Mouse (Mus musculus) neutrophil, adult 5-6 weeks (primary cell): ENCODE data around the gene Rapgef2. TPM values are rescaled to one million over a fixed set of nuclear protein-coding genes. Genes with fewer than 3 reads are reported as not detected.
A peak's percentile ranks its signal among the peaks of the same experiment; 100 is the strongest.
"Not testable (repeated sequence)": the region's sequence is repeated elsewhere in the genome, so short reads cannot be mapped to it uniquely, and the experiment has no call there.

ENCODE experiments used
- ATAC-seq: fragments of 151-379, 151-347 bp; 2 replicates; pipeline ENCODE4 v1.8.0; 2017; ENCODE audit warnings: mild to moderate bottlenecking, moderate TSS enrichment; ENCODE audit not compliant: insufficient number of reproducible peaks, poor library complexity, low FRiP score, severe bottlenecking; ENCODE audit errors: extremely low read depth
- total RNA-seq: library from RNA; stranded (forward); fragments of 200-1000 nt; gene quantifications from 2 replicates; pipeline ENCODE4 v1.2.3, GENCODE M21; 2017

Gene Rapgef2
- total RNA-seq, 1 experiment from 2014 or later, result 28.7 TPM

DNA sequence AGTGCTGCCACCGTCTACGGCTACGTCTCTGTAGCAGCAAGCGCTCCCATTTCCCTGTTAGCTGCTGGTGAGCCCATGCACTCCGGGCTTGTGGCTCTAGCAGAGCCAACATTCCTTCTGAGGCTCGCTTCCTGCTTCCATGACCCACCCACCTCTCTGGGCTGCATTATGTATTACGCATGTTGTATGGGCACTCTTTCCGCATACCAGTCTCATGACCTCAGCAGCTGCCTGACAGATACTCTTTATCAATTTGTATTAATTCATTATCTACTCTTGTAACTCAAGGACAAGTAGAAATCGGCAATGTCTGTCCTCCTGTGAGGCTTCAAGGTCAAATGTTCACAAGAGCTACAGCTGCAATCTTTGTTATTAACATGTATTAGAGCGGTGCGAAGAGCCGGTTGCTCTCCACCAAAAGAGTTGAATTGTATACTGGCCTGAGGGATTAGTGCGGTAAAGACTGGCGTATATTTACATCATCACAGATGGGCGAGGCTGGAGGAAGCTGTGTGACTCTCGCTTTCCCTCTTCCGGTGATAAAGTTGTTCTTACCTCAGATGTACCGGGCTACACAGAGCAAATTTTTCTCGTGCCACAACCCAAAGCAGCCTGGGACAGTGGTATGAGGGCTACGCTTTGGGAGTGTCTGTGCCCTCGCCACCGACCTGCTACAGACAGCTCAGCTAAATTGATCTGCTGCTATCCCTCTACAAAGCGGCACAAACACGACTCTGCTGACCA, 104.9 kb downstream of the Rapgef2 start:
- ATAC-seq, result peak; percentile 30; the same call in 1 of the 2 replicates

DNA sequence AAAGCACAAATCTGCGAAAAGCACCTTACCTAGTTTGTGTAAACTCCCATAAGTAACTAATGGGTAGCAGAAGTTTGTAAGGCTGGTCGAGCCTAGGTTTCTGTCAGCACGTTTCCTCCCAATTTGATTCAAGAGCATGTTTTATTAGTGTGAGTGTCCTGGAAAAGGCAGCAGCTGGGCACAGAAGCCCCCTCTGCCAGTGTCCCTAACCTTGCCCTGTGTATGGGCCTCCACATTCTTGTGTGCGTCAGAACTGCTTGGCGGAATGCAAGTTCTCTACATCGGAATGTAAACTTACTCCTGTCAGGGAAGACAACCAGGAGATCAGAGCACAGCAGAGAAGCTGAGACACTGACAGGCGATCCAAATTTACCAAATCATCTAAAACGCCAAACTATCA, 106.2 kb downstream of the Rapgef2 start:
- ATAC-seq, result no peak

DNA sequence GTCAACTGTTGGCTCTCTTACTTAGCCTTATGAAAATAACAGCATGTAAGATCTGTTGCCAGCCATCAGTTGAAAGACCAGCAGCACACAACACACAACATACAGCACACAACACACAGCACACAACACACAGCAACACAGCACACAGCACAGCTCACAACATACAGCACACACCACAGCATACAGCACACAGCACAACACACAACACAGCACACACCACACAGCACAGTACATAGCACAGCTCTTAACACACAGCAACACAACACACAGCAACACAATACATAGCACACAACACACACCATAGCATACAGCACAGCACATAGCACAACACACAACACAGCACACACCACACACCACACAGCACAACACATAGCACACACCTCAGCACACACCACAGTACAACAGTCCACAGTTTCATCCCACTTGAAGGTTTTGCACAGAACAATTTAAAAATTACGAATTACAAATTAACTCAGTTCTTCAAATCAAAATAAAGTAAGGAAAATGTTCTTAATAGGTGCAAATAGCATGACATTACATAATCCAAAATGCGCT, 106.7 kb downstream of the Rapgef2 start:
- no peak for ATAC-seq

DNA sequence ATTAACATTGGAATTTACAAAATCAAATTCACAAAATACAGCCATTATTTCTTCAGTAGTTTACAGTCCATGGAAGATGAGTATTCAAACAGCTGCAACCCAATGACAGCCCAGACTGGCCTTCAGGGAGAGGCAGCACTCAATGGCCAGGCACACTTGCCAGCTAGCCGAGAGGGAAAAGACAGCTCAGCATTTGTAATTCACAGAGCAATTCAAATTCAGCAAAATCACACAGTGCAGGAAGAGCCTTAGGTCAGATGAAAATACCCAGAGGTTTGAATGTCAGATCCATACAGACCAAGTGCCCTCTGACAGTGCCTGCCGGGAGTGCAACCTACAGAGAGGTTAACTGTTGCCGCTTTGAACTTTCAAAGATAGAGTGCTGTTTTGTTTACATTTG, 107.6 kb downstream of the Rapgef2 start:
- no peak for ATAC-seq

DNA sequence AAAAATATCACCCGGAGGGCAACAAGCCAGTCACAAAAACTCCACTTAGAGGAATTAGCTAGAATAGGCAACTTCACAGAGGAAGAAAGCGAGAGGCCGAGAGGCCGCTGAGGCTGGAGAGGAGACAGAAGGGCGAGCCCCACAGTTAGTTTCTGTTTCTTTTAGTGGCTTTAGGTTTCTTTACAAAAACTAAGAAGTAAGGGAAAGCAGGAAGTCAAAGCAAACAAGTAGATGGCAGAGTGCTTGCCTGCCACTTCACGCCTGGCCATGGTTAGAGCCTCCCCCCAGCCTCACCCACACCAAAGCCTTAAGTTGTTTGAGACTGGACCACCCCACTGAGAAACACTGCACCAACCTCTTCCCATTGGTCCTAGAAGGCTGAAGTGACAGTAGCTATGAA, 108.2 kb downstream of the Rapgef2 start:
- ATAC-seq, result peak; percentile 69

DNA sequence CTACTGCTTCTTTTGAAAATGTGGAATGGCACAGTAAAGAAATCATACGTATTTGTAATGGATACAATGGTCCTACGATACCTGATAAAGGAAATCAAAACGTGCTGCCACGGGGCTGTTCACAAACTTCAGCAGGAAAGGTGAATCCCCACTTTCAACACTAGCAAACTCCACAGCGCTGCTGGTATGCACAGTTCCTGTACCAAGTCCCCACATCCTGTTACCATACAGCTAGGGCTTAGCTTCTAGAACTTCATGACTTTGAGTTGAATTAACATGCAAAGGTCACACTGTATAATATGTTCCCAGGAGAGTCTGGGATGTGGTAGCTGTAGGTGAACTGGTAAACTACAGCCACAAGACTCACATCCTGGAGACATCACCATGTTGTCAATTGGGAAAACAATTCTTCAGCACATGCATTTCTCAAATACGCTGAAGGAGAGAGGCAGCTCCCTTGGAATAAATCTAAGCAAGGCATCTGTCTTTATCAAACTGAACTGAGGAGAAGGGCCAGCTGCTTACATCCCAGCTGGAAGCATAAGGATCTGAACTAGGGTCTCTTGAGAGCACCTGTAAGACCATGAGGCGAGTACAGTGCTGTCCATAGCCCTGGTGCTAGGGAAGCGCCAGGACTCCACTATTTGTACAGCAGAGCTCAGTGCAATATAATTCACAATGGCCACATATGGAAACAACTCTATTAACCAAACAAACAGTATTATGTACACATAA, 109.0 kb downstream of the Rapgef2 start:
- ATAC-seq, result peak; percentile 62

DNA sequence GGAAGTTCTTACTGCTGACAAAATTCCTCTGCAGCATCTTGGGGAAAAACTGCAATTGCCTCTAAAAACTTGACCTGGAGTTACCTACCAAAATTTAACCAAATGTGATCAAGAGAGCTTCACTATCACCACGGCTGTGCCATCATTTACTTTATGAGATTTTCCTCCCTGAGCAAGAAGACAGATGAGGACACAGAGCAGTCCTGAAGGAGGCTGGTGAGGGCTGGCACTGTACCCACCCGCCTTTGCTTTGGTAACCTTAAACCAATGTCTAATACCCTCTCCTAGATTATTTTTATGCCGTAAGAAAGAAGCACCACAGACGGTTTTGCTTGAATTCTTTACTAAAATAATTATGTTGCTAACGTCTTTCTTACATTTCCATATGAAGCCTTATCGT, 112.1 kb downstream of the Rapgef2 start:
- ATAC-seq, result no peak

DNA sequence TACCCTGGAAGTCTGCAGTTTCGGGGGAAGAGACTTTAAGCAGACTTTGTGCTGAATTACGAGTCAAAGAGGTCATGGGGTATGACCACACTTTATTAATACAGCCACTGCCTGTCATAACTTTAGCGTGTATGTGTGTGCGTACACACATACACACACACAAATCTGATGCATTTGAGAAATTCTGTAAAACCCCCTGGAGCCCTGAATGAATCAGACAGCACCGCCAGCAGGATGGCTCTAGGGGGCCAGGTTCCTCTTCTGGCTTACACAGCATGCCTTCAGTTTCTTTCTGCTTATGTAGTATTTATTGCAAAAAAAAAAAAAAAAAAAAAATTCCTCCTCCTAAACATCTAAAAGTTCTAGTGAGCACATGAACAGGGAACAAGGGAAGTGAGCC, 113.0 kb downstream of the Rapgef2 start:
- ATAC-seq, result no peak

DNA sequence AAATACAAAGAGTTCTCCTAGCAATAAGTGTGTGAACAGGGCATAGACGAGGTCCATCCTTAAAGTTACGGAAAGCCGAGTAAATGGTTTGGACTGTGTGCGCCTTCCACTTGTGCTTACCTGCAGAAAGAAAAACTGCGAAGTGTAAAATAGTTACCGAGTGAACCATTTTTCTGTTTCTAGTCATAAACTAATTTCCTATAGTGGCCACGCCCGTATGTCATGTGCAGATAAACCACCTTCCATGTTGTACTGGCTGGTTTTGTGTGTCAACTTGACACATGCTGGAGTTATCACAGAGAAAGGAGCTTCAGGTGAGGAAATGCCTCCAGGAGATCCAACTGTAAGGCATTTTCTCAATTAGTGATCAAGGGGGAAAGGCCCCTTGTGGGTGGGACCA, 115.2 kb downstream of the Rapgef2 start:
- ATAC-seq, result not testable (repeated sequence)

DNA sequence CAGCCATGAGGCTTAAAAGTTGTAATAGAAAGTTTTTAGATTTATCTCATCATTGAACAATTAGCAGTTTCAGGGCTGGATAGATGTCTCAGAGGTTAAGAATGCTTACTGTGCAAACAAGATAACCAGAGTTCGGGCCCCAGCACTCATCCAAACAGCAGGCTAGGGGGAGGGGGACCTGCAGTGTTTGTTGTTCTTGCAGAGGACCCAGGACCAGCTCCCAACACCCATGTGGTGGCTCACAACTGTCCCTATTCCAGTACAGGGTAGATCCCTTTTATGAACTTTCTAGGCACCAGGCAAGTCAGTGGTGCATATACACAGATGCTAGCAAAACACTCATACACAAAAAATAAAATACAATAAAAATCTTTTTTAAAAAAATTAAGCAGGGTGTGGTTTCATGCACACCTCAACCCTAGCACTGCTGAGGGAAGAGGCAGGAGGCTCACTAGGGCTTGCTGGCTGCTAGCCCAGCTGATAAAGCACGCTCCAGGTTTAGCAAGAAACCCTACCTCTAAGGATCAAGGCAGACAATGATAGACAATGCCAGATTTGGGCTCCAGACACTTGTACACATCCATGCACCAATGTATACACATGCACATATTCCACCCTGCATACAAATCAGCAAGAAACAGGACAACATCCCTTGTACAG, 118.0 kb downstream of the Rapgef2 start:
- no peak for ATAC-seq

DNA sequence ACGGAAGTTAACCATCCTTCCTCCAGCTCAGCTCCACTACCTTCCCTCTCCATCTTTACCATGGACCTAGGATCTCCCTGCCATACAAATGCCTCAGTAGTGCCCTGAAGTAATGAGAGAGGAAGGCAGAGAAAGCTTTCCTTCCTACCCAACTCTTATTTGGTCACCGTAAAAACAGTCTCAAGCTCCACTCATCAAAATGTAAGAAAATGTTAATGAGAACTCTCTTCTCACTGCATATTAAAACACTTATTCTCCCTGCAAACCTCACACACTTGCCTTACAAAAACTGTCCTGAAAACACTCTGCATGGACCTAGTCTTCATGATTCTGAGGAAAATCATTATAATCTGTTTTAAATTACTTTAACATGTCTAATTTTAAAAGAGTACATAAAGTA, 118.7 kb downstream of the Rapgef2 start:
- no peak for ATAC-seq

DNA sequence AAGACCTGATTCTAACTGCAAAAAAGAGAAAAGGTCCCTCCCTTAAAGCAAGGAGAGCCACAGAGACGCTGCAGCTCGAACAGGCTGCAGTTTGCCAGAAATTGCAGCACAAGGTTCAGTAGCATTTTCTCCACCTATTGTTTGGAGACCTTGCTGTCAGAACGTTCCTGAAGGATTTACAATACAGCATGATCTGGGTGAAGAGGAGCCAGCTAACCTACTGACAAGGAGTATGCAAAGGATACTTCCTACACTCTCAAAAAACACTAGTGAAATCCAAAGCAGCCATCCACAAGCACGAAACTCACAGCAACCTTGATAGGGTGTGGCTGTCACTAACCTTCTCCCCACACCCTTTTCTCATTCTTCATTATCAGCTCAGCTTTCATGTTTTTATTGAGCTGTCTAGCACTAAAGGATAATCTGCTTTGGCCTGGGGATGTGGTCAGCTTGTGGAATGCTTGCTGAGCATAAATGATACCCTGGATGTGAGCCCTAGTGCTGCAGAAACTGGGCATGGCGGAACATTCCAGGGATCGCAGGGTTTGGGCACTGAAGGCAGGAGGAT, 124.4 kb downstream of the Rapgef2 start:
- no peak for ATAC-seq

DNA sequence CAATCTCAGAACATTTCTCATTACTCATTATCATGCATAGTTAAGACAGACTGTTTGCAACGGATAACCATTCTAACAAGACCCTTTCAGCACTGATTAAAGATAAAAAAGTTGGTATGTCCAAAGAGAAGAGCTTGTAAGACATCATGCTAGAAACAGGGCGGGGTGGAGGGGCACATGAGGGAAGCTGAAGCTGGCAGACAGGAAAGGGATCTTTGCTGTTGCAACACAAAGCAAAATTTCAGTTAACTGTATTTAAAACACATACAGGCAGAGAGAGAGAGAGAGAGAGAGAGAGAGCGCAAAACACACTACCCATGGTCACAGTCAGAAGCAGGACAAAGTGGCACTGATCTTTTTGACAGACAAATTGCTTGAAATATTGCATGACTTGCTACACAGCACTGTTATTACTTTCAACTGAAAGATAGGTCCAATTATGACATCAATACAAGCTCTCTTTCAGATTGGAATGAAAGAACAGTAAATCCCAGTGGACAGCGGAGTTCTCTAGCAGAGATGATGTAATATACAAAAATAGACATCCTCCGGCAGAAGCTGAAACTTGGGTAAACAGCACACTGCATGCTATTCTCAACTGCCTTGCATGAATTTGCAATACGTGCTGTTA, 125.1 kb downstream of the Rapgef2 start:
- 0 out of 2 replicates have a peak, but pooled peaks have one; percentile 19 for ATAC-seq

DNA sequence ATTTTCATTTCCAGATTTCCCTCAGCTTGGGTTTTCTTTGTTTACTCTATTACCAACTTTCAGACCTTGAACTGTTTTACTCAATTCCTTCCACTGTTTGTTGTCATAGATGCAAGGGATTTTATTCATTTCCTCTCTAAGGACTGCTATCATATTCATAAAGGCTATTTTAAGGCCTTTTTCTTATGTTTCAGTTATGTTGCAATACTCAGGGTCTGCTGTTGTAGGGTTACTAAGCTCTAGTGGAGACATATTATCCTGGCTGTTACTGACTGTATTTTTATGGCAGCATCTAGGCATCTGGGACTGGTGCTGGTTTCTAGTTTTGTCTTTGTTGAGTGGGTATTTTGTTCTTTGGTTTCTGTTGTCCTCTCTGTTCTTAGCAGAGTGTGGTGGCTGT, 128.1 kb downstream of the Rapgef2 start:
- no peak for ATAC-seq

DNA sequence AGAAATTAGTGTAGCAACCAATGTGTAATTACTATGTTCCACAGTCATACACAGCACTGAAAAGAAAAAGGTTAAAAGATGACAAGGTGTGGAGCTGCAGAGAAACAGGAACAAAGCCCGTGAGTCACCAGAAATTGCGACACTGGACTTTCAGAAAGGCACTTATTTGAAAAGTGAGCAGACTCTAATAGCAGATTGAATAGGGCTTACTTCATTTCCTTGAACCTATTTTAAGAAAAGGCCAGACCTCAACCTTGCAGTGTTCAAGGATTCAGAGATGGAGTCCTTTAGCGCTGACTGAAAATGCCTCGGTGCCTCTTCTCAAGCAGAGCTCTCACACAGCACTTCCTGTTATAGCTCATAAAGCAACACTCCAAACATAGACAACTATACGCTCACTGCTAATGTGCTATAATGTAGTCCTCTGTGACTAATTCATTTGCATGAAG, 133.3 kb downstream of the Rapgef2 start:
- peak; percentile 87 for ATAC-seq

DNA sequence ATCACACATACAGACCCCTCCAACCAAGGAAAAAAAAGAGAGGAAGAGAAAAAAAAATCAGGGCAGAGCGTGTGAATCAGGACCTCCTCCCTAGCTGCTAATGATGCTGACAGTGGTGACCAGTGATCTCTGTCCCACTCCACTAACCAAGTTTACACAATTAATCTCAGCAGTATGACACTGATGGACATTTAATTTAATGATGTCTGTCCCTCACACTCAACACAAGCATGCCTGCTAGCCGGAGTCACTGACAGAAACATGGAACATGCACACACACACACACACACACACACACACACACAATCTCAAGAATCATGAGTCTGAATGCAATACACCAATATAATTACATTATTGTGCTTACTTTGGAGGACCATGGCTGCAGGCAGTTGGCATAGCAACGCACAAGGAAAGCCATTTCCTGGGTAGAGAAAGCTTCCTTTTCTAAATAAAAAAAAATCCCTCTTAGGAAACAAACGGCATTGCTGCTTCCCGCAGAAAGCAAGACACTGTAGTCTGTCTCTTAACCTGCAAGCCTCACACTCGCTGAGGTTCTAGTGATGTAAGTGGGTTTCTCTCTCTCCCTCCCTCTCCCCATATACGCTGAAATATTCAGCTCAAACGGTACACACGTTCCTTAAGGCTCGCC, 140.8 kb downstream of the Rapgef2 start:
- ATAC-seq, result no peak

DNA sequence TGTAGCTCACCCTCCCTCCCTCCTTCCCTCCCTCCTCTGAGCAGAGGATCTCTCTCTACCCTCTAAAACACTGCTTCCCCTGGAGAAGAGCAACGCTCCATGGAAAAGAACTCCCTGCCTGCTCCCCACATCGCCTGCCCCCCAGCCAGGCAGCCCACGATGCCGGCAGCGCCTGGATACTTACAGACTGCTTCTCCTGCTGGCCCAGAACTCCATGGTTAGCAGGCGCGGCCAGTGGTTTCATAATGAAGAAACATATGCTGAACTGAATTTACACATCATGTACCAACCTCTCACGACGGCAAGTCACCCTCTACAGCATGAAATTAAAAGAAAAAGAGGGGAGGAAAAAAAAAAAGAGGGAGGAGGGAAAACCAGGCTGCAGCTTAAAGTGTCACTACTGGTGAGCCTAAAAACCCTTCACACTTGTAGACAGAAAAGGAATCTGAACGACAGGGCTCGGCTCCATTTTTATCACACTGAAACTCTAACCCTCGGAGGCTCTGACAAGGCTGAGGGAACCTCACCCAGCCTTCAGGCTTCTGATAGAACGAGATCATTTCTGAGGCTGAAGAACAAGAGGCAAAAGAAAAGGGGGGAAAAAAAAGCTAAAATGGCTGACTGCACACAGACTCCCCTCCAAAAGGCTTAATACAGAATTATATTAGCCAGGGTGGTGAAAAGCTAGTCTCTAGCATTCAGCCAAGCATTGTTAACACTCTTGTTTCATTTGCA, 141.5 kb downstream of the Rapgef2 start:
- ATAC-seq, result no peak

DNA sequence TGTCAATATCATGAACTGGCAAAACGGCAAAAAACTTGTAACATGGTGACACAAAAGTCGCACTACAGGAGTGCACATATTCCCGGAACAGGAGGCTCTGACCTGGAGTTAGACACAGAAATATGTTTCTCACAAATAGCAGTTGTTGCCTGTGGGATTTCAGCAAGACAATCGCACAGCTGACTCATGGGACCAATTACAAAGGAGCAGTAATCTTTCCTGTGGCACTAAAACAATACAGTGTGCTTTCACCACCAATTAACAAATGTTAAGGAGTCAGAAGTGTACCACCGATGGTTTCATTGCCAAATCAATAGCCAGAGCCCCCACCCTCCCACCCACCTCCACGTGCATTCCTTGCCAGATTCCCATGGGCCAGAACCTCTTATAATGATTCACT, 142.2 kb downstream of the Rapgef2 start:
- no peak for ATAC-seq
